Mouse (Mus musculus) hindbrain, embryonic 14.5 days (tissue): ENCODE measurements around the gene Hs2st1. TPM values are rescaled to one million over a fixed set of nuclear protein-coding genes. Genes with fewer than 3 reads are reported as not detected.
A peak's percentile ranks its signal among the peaks of the same experiment; 100 is the strongest.

Experiments used
- ATAC-seq: fragments of 200-750 bp; cut with Nextera tagmentation; 2 replicates; pipeline ENCODE4 v1.8.0; 2017; ENCODE audit warnings: moderate number of reproducible peaks, mild to moderate bottlenecking, moderate TSS enrichment, moderate library complexity; ENCODE audit not compliant: low FRiP score
- DNase-seq: peaks from one replicate; pipeline ENCODE4 v3.0.0-alpha.2; 2015; ENCODE audit warnings: low spot score
- H3K27ac ChIP-seq: fragments of 300-500 bp; sonication (generic); 2 replicates; pipeline ENCODE4 v1.5.1; 2014; ENCODE audit warnings: mild to moderate bottlenecking, moderate library complexity
- H3K27me3 ChIP-seq: fragments of 300-500 bp; sonication (generic); 2 replicates; pipeline ENCODE4 v1.6.1; 2014; ENCODE audit warnings: mild to moderate bottlenecking, low read length, mixed read lengths; ENCODE audit not compliant: control insufficient read depth, insufficient read depth
- H3K36me3 ChIP-seq: fragments of 300-500 bp; sonication (generic); replicated peaks from 2 replicates; pipeline ENCODE4 v1.6.1; 2014; ENCODE audit not compliant: control insufficient read depth, insufficient read depth
- H3K4me1 ChIP-seq: fragments of 300-500 bp; sonication (generic); replicated peaks from 2 replicates; pipeline ENCODE4 v1.6.1; 2014; ENCODE audit warnings: antibody characterized with exemption, low read length, mixed read lengths; ENCODE audit not compliant: control insufficient read depth, insufficient read depth
- H3K4me2 ChIP-seq: fragments of 300-500 bp; sonication (generic); replicated peaks from 2 replicates; pipeline ENCODE4 v1.6.1; 2014; ENCODE audit warnings: mild to moderate bottlenecking, moderate library complexity
- H3K4me3 ChIP-seq: fragments of 300-500 bp; sonication (generic); replicated peaks from 2 replicates; pipeline ENCODE4 v1.5.1; 2014; ENCODE audit warnings: mild to moderate bottlenecking, low read length
- H3K9ac ChIP-seq: fragments of 300-500 bp; sonication (generic); 2 replicates; pipeline ENCODE4 v1.6.1; 2014
- H3K9me3 ChIP-seq: fragments of 300-500 bp; sonication (generic); 2 replicates; pipeline ENCODE4 v1.6.1; 2016; ENCODE audit warnings: low read length; ENCODE audit not compliant: control insufficient read depth
- WGBS: fragments of 180-500 bp; shearing (Covaris S2); extraction: QIAGEN DNeasy Blood & Tissue Kit; methylation state at CpG from one replicate; pipeline ENCODE4 v1.1.7; 2014; 5-methylcytosine and 5-hydroxymethylcytosine counted together
- polyA plus RNA-seq: library from polyadenylated mRNA; unstranded; fragments of >200 nt; fragmentation: Nextera tagmentation; extraction: Ambion mirVana; gene quantifications from 2 replicates; pipeline ENCODE4 v1.2.1, GENCODE M21; 2014

Gene Hs2st1
- polyA plus RNA-seq, 1 experiment from 2014 or later, result 15.2 TPM

DNA sequence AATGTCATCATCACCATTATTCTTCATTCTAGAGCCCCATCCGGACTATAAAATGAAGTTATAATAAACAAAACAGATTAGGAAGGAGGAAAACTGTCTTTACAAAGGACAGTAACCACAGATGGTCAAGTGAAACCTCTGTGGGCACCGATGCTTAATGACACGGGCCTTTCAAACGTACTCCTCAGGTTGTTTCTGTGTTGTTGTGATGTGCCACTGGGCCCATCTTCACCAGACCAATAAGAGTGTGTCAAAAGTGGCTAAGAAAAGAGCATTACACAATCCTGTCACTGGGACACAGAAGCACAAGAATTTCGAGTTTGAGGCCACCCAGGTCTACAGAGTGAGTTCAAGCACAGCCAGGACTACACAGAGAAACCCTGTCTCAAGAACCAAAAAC lies 95.3 kb downstream of the Hs2st1 start:
- Histone ChIP-seq H3K4me3 (no peak overlapping the region), H3K9ac (no peak overlapping the region), H3K9me3 (no peaks in the 10 kb centered on the region), H3K4me1 (peaks cover 21% of the 10 kb centered on the region), H3K4me2 (no peak overlapping the region), H3K27ac (no peak overlapping the region), H3K36me3 (no peaks in the 10 kb centered on the region), H3K27me3 (no peaks in the 10 kb centered on the region)
- WGBS, result 88% methylated on average over 5 of the region's 5 CpGs
- no peak for DNase-seq
- ATAC-seq, result no peak

DNA sequence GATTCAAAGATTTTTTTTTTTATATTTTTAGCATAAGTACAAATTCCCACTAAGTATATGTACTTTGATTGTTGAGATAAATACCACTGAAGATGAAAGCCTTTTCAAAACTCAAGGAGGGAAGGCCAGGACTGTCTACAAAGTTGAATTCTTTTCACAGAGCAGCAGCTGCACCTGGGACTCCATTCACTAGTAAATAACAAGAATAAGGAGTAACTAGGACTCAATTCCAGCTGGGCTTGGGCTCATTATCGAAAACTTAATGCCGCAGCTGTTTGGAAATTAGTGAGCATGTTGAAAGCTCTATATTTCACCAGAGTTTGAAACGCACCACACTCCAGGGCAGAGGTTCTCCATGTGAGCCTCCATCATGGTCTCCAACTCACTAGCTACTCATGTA lies 98.0 kb downstream of the Hs2st1 start:
- DNase-seq, result no peak
- Histone ChIP-seq H3K4me3 (no peak overlapping the region), H3K4me2 (no peak overlapping the region), H3K4me1 (peaks cover 21% of the 10 kb centered on the region), H3K36me3 (no peaks in the 10 kb centered on the region), H3K9me3 (no peaks in the 10 kb centered on the region), H3K27me3 (no peaks in the 10 kb centered on the region), H3K27ac (no peak overlapping the region), H3K9ac (no peak overlapping the region)
- no peak for ATAC-seq
- WGBS, result 60% methylated on average over 3 of the region's 3 CpGs

DNA sequence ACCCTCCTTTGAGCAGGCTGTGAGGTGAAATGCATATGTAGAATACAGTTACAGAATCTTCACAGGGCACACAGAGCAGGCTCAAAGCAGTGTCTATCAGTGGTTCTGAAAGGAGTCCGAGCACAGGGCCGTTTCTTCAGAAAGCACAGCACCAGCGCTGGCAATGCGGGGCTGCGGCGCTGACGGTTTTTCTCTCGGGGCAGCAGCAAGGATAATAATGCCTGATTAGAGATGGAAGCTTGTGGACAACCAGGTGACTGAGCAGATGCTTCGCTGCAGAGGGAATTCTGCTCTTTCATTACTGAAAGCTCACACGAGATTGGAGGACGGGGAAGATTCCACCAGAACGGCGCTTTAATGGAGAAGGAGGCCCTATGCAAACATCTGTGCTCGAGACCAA lies 99.1 kb downstream of the Hs2st1 start:
- H3K9me3 ChIP-seq, result no peaks in the 10 kb centered on the region
- peak overlapping the region; percentile 2; the same call in 1 of the 2 replicates for H3K4me2 ChIP-seq
- no peaks in the 10 kb centered on the region for H3K36me3 ChIP-seq
- no peak overlapping the region for H3K4me3 ChIP-seq
- no peaks in the 10 kb centered on the region for H3K27me3 ChIP-seq
- peak overlapping the region; percentile 55 for H3K27ac ChIP-seq
- 0 out of 2 replicates have a peak overlapping the region, but pooled peaks have one; percentile 5 for H3K9ac ChIP-seq
- ATAC-seq (peak; percentile 50), DNase-seq (peak; percentile 46)
- 35% methylated on average over 14 of the region's 14 CpGs for WGBS
- H3K4me1 ChIP-seq, result peaks cover 21% of the 10 kb centered on the region

DNA sequence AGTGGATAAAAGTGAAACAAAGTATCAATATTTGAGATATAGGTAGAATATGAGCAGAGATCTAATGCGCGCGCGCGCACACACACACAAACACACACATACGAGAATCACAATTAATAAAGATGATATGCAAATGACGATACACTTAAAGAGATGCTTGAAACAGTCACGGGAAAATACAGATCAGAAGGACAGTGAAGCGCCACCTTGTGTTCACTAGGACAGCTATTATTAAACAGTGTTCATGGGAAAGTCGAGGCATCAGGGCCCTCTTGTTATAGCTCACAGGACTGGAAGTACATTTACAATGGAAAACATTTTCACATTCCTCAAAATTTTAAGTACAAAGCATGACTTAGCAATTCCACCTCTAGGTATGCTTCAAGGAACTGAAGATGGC lies 102.5 kb downstream of the Hs2st1 start:
- DNase-seq (no peak), ATAC-seq (no peak)
- WGBS, result 70% methylated on average over 10 of the region's 10 CpGs
- no peak overlapping the region for H3K4me2 ChIP-seq
- H3K27me3 ChIP-seq, result no peaks in the 10 kb centered on the region
- H3K9ac ChIP-seq, result no peak overlapping the region
- no peaks in the 10 kb centered on the region for H3K9me3 ChIP-seq
- H3K4me3 ChIP-seq, result no peak overlapping the region
- H3K4me1 ChIP-seq, result peaks cover 21% of the 10 kb centered on the region
- peaks cover 8% of the 10 kb centered on the region; the same call in 1 of the 2 replicates for H3K36me3 ChIP-seq
- no peak overlapping the region for H3K27ac ChIP-seq

DNA sequence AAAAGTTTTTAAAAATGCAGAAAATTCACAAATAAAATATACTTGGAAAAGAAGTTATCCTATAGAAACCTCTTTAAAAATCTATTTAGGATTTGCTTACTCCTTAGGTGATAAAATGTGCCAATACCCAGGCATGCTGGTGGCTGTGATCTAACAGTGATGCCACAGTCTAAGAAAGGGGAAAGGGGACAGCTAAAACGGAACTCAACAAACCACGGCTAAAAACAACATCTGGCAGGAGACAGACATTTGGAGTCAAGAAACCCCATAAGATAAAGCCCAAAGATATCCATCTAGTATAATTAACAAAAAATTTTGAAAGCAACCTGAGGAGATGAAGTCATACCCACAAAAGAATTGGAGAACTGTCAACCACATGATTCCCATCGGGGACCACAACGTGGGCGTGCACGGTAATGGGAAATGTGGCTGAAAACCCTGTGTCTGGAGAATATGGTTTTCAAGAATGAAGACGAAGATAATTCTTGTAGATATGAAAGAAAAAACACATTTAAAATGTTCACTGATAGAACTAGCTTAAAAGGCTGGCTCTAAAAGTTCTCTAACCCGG lies 103.8 kb downstream of the Hs2st1 start:
- Histone ChIP-seq H3K4me3 (no peak overlapping the region), H3K27ac (no peak overlapping the region), H3K36me3 (peaks cover 8% of the 10 kb centered on the region; the same call in 1 of the 2 replicates), H3K27me3 (no peaks in the 10 kb centered on the region), H3K9me3 (no peaks in the 10 kb centered on the region), H3K9ac (no peak overlapping the region), H3K4me1 (peaks cover 8% of the 10 kb centered on the region), H3K4me2 (no peak overlapping the region)
- ATAC-seq, result no peak
- DNase-seq, result no peak
- 91% methylated on average over 8 of the region's 8 CpGs for WGBS

DNA sequence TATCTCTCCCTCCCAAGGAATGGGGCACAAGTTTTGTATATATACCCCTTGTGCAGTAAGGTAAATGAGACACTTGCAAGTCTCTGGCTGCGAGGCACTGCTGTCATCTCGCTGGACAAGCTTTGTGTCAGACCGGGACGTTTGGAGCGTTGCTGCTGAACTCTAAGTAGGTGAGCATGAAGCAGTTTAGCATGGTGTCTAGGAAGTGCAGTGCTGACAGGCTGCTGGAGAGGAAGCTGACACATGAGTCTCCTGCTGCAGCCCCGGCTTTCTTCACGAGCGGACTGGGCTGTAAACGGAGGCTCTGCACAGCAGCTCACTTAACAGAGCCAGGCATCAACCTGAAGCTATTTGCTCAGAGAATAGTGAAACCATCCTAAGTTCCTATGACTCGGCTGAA lies 107.3 kb downstream of the Hs2st1 start:
- 91% methylated on average over 10 of the region's 10 CpGs for WGBS
- Histone ChIP-seq H3K27me3 (no peaks in the 10 kb centered on the region), H3K4me1 (0 out of 2 replicates have a peak, but pooled peaks cover 3% of the 10 kb centered on the region), H3K27ac (no peak overlapping the region), H3K9ac (no peak overlapping the region), H3K4me2 (no peak overlapping the region), H3K9me3 (no peaks in the 10 kb centered on the region), H3K36me3 (peaks cover 8% of the 10 kb centered on the region; the same call in 1 of the 2 replicates), H3K4me3 (no peak overlapping the region)
- DNase-seq (no peak), ATAC-seq (no peak)

- Histone ChIP-seq H3K9ac (no peak overlapping the region), H3K27me3 (no peaks in the 10 kb centered on the region), H3K9me3 (no peaks in the 10 kb centered on the region), H3K4me2 (no peak overlapping the region), H3K36me3 (peaks cover 8% of the 10 kb centered on the region; the same call in 1 of the 2 replicates), H3K27ac (no peak overlapping the region), H3K4me3 (no peak overlapping the region), H3K4me1 (peaks cover 11% of the 10 kb centered on the region; the same call in 1 of the 2 replicates)
- DNase-seq (no peak), ATAC-seq (no peak)
- WGBS, result 70% methylated on average over 5 of the region's 5 CpGs
These were observed 109.7 kb downstream of the Hs2st1 start for GRCm38 (mm10) chr3:144460183-144460788.

DNA sequence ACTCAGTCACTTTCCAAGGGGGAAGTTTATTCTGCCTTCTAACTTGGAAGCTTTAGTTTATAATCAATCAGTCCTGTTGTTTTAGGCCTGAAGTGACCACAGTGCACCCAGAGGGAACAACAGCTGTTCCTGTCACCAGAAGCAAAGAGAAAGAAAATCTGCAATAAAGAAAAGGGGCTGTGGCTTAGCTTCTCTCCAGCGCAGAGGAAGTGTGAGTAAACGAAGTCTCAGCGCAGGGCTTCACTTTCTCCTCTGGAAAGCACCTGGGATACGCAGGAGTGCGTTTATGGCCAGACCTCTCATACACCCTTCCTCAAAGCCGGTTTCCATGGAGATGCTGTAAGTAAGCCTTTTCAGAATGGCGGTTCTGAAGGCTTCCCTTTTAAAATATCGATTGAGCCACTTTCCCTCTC lies 110.7 kb downstream of the Hs2st1 start:
- Histone ChIP-seq H3K9ac (no peak overlapping the region), H3K4me3 (no peak overlapping the region), H3K4me1 (peaks cover 16% of the 10 kb centered on the region; the same call in 1 of the 2 replicates), H3K27me3 (no peaks in the 10 kb centered on the region), H3K9me3 (no peaks in the 10 kb centered on the region), H3K36me3 (peaks cover 5% of the 10 kb centered on the region; the same call in 1 of the 2 replicates), H3K27ac (no peak overlapping the region), H3K4me2 (no peak overlapping the region)
- DNase-seq (no peak), ATAC-seq (no peak)
- 62% methylated on average over 8 of the region's 8 CpGs for WGBS

- no peaks in the 10 kb centered on the region for H3K9me3 ChIP-seq
- peaks cover 3% of the 10 kb centered on the region; the same call in 1 of the 2 replicates for H3K36me3 ChIP-seq
- peak overlapping the region; percentile 32; the same call in 1 of the 2 replicates for H3K9ac ChIP-seq
- H3K4me2 ChIP-seq, result no peak overlapping the region
- peak; percentile 87 for DNase-seq
- ATAC-seq, result peak; percentile 89
- WGBS, result 53% methylated on average over 19 of the region's 19 CpGs
- no peaks in the 10 kb centered on the region for H3K27me3 ChIP-seq
- H3K27ac ChIP-seq, result 0 out of 2 replicates have a peak overlapping the region, but pooled peaks have one; percentile 47
- no peak overlapping the region for H3K4me3 ChIP-seq
- H3K4me1 ChIP-seq, result peaks cover 19% of the 10 kb centered on the region
These were observed 116.1 kb downstream of the Hs2st1 start for GRCm38 (mm10) chr3:144453701-144454430.
